Mouse (Mus musculus) T-cell, adult 2 months (primary cell): ENCODE results near the gene Gm7544.
A peak's percentile ranks its signal among the peaks of the same experiment; 100 is the strongest.
"Not testable (repeated sequence)": the region's sequence is repeated elsewhere in the genome, so short reads cannot be mapped to it uniquely, and the experiment has no call there.

Source experiments
- DNase-seq: peaks from one replicate; pipeline ENCODE4 v3.0.0; 2022; ENCODE audit warnings: low spot score

Gene Gm7544

DNA sequence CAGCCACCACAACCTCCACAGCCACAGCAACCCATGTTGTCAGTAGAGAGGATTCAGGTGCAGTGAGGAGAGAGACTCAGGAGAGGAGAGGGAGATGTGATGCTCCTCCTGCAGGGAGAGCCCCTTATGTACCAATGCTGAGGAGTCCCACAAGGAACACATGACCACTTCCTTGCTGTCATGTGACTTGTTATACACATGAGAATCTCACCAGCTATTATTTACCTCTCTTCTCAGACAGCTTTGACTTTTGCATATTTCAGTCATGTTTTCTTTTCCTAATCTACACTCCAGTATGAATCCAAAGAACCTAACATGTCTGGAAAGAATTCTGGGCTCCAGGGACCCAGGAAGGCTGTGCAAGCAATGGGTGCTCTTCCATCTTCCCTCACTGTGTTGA is at the start of gene Gm7544:
Gene Gm7544 (minus strand): TSS at position 101 of the 400 bp plus-strand sequence.
- DNase-seq: not testable (repeated sequence)

DNA sequence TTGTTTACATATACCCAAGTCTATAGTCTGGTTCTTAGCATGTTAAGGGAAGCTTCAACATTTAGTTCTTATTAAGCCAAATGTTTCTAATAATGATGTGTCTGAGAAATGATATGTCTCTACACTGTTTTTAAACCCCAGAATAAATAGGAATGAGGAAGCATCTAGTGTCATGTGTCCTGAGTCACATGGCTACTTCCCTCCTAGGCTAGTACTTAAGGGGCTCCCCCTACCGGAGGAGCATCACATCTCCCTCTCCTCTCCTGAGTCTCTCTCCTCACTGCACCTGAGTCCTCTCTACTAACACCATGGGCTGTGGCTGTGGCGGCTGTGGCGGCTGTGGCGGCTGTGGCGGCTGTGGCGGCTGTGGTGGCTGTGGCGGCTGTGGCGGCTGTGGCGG is 44.5 kb upstream of the Gm7544 start, which contains the start of gene Gm47959:
Gene Gm47959 (plus strand): TSS at position 243 of the 400 bp plus-strand sequence.
- DNase-seq: not testable (repeated sequence)

DNA sequence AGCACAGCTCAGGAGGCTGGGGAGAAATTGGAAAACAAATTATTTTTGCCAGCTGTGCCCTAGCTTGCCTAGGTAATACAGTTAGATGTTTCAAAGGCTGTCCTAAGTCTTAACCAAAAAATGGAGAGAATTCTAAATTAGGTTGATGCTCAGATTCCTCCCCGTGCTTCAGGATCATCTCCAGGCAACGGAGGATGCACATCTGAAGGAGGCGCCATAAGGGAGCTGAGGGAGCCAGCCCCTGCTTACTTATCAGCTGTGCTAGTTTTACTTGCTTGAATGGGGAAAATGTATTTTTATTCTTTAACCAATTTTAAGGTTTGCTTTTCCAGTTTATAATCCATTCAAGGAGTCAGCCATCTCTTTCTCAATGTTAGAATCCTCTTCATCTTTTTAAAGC is 38.1 kb upstream of the Gm7544 start:
- no peak for DNase-seq

DNA sequence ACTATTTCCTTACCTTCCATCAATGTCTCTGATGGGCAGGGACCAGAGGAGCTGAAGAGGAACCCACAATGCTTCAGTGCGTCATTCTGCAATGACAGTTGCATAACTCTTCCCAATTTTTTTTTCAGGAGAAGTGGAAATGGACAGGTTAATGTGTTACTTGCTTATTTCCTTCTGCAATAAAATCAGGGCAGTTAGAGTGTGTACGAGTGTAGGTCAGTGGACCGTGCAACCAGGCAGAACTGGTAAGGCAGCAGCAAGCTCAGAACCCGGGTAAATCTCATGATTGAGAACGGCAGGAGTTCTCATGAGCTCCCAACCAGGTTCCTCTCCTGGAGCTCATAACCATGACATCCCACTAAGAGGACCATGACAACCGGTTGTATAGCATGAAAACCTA is 36.3 kb upstream of the Gm7544 start:
- no peak for DNase-seq

DNA sequence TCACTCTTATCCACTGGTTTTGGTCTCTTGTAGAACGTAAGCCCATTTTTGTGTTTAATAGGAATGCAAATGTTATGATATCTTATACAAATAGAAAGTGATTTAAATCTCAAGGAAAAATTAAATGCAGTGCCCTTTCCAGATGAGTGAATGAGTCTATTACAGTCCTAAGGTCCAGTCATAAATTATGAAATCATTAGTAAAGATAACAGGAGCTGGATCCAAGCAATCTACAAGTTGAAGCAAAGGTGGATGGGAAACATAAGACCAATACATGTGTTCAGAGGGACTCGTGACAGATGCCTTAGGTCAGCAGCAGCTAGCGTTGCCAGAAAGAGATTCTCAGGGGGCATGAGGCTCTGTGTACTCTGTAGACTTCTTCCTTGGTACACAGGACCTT is 35.8 kb upstream of the Gm7544 start:
- no peak for DNase-seq

DNA sequence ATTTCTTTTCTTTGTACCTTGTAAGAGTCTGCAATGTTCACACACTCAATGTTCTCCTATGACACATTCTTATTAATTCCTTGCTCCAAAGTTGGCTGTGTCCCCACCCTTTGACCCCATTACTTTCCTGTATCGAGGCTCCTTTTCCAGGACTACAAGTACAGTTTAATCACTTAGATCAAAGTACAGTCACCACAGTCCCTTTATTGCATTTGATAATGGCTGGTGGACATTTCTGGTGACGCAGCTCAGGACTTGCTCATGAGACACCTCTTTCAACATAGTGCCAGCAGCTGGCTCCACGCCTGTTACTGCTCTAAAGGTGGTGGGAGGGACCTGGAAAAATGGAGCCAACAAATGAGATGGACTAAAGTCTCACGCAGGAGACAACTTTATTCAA is 35.2 kb upstream of the Gm7544 start:
- no peak for DNase-seq

DNA sequence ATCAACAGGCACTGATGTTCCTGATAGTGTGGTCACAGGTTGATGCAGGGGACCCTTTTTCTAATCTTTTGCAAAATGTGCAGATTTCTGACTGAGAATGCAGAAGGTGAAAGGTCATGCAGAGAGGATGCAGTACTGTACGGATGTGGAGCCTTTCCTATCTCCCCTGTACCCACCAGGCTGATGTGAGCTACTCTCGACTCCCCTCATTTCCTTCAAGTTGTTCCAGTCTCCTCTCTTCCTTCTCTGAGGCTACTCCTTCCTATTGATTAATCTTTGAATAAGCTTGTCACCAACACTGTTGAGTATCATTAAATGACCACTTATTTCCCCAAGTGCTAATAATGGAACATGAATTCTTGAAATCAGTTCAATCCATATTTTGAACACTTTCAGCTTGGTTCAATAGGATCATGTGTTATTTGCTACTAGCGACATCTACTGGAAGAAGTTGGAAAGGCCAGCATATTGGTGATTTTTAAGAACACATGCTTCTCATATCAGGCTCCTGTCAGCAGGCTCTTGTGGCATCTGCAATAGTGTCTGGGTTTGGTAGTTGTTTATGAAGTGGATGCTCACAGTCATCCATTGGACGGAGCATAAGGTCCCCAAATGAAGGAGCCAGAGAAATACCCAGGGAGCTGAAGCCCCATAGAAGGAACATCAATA is 31.9 kb upstream of the Gm7544 start:
- peak; percentile 59 for DNase-seq

DNA sequence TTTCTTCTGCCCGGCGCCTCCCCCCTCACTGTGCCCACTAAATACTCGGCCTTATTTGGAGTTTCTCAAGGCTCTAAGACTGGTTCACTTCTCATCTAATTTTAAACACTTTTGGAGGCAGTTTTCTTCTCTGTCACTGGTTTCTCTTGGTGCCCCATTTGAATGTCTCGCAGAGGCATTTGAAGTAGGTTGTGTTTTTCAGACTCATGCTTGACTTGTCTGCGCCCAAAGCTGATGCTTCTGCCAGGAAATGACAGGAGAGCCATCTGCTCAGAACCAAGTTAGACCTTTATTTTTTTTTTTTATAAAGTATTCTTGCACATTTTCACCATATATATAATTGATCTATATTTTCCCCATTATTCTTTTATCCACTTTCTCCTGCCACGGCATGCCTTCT is 30.9 kb upstream of the Gm7544 start:
- DNase-seq: no peak

DNA sequence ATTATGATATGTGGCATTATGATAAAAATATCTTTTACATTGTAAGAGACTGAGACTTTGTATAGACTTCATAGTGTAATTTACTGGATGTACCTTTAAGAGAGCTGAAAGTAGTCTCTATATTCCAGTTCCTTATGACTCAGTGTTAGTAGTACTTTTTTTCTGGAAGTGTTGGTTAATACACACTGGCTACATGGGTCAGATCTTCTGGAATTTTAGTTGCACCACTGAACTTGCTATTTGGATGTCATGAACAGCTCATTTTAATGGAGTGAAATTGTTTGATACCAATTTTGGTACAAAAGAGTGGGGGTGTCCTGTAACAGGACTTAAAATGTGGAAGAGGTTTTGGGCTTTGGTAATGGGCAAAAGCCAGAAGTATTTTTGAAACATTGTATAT is 22.0 kb upstream of the Gm7544 start:
- no peak for DNase-seq

DNA sequence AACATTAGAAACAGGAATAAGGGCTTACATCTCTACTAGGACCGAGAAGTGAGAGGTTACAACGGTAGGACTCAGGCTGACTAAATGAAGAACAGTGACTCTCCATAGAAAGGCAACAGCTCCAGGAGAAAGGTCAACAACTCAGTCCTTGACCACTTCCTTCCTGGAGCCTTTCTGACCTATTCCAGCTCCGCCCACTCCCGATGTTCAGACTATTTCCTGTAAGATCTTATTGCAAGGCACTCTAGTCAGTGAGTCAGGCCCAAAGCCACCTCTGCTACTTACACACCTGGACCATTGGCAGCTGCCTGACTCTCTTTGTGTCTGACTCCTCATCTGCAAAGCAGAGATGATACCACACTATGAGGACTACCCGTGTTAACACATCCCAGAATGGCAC is 19.9 kb upstream of the Gm7544 start:
- peak; percentile 39 for DNase-seq

DNA sequence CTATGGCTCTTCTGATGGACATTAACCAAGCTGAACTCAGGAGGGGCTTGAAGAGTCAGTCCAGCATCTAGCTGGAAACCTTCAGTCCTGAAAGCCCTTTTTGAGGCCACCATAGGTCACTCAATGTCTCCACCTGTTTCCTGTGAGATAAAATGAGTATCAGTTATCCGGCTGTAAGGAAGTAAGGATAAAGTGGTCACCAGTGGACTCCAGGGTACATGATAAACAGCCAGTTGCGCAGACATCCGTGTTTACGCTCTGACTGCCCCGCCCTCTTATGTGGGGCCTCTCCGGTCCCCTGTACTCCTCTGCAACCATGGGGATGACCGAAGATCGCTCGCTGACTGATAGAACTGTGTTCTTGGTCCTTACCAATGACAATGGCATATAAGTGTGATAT is 18.5 kb upstream of the Gm7544 start:
- no peak for DNase-seq

DNA sequence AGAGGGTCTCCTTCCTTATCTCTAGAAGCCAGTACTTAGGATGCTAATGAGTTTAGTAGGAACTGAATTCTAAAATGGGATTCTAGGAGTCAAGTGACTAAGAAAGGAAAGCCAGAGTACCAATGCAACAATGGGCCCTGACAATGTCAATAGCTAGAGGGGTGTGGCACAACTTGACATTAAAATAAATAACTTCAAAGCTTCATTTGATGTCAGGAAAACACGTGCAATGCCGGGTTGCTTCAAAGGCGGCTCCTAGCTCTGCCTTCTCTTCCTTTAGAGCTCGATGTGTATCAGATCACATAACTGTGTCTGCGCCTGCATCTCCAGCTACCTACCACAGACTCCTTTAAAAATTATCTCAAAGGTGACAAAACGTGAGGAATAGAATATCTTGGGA is 18.1 kb upstream of the Gm7544 start:
- DNase-seq: peak; percentile 72

DNA sequence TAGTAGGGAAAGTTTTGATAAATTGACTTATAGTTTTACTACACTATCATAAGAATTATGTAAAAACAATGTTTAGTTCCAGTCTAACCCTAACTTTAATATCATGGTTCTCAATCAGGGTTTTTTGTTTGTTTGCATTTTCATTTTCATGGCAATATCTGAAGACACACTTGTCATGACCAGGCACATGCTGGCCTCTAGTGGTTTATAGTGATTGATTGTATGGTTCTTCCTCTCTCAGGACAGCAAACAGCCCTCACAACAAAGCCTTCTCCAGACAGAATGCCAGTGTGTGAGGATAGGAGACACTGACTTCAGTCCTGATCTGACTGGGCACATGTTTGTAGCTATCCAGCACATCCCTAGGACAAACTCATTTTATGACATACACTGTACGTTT is 17.4 kb upstream of the Gm7544 start:
- DNase-seq: no peak

DNA sequence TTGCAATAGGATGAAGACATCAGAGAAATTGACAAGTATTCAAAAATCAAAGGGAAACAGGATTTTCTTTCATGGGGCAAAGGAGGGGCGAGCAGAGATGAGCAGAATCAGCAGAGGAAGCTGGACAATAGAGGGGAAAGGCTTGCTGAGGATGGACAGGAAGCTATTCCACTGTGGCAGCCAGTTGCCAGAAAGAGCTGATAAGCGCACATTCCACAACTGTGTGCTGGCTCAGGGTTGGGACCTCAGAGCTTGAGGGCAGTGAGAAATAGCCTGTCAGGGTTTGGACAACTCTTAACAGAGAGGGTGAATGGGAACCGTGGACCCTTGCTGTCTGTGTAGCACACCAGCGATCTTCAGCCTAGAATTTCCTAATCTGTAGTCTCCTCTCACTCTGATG is 16.2 kb upstream of the Gm7544 start:
- no peak for DNase-seq

DNA sequence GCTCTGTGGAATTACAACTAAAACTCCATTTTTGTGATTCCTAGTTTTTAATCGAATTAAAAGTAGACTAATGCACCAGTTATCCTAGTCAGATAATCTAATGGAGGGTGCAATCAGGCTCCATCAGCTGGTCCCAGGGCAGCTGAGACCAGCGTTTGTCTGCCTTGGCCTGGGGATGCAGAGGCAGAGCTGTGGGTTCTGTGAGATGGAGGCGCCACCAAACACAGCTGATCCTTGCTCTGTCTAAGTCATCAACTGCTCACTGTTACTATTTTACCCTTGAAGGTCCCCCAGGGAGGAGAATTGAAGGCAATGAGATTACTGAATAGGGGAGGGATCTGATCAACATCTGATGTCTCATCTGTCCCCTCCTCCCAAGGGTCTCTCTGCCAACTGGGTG is 10.6 kb upstream of the Gm7544 start:
- no peak for DNase-seq

DNA sequence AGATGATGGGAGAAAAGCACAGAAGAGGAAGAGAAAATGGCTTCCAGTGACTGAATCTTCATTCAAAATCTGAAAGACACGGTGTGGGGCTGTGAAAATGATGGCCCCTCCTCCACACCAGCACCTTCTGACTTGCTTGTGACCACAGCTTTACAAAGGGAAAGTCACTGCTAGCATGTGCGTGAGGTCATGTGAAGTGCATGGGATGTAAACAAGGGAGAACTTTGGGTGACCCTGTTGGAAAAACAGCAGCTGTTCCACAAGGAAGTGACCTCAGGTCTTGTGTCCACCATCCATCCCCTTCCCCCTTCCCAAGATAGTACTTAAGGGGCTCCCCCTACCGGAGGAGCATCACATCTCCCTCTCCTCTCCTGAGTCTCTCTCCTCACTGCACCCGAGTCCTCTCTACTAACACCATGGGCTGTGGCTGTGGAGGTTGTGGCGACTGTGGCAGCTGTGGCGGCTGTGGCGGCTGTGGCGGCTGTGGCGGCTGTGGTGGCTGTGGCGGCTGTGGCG is 4.1 kb upstream of the Gm7544 start, which contains the start of gene Gm47955:
Gene Gm47955 (plus strand): TSS at position 417 of the 516 bp plus-strand sequence.
- DNase-seq: no peak

DNA sequence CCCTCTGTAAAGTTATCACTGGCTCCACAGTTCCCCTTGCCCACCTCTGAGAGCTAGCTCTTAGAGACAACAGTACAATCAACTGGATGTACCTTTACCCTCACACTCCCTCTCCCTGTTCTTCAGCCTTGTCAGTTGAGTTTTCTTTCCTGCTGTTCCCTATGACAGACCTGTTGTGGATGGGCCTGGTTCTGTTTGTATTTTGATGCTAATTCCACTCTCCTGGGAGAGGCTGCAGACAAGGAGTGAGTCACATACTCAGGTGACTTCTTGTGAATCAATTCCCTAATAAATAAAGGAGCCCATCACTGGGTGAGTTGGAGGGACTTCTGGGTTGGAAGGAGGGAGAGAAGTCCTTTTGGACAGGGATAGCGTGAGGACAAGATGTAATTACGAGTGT is 7.2 kb downstream of the Gm7544 start:
- DNase-seq: no peak

DNA sequence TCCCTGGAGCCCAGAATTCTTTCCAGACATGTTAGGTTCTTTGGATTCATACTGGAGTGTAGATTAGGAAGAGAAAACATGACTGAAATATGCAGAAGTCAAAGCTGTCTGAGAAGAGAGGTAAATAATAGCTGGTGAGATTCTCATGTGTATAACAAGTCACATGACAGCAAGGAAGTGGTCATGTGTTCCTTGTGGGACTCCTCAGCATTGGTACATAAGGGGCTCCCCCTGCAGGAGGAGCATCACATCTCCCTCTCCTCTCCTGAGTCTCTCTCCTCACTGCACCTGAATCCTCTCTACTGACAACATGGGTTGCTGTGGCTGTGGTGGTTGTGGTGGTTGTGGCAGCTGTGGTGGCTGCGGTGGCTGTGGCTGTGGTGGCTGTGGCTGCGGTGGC is 9.8 kb downstream of the Gm7544 start:
- DNase-seq: peak; percentile 36

DNA sequence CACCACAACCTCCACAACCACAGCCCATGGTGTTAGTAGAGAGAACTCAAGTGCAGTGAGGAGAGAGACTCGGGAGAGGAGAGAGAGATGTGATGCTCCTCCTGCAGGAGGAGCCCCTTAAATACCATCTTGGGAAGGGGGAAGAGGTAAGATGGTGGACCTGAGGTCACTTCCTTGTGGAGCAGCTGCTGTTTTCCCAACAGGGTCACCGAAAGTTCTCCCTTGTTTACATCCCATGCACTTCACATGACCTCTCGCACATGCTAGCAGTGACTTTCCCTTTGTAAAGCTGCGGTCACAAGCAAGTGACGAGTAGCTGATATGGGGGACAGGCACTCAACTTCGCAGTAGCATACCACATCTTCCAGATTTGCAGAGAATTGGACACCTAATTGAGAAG is 12.5 kb downstream of the Gm7544 start, which contains the start of gene A030003K21Rik:
Gene A030003K21Rik (minus strand): TSS at position 94 of the 400 bp plus-strand sequence.
- DNase-seq: not testable (repeated sequence)

DNA sequence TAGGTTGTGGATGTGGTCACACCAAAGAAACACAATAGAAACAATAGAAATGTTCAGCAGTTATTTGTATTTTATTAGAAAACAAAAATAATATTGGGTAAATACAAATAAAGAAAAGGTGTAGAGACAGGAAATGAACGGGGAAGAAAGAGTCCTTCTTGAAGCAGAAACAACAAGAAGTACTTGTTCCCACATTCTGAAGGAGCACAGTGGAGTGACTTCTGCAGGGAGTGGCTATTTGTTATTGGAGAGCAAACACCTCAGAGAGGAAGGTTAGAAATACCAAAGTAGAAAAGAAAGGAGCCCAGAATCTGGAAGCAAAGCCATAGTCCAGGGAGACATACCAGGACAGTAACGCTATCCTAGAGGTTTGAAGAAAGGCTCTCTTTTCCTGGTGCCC is 13.3 kb downstream of the Gm7544 start:
- DNase-seq: not testable (repeated sequence)

DNA sequence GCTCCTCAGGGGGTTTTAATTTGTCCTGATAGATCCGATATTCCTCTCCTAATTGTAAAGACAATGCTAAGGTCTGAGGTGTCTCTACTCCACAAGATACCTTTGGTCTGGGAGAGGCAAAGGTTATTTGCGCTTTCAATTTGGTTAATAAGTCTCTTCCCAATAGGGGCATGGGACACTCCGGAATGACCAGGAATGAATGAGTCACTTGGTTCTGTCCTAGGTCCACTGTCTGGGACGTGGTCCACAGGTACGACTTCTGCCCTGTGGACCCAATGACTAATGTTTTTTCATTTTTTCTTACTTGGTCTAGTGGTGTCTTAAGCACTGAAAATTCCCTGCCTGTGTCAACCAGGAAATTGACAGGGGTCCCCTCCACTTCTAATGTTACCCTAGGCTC is 17.1 kb downstream of the Gm7544 start:
- no peak for DNase-seq

DNA sequence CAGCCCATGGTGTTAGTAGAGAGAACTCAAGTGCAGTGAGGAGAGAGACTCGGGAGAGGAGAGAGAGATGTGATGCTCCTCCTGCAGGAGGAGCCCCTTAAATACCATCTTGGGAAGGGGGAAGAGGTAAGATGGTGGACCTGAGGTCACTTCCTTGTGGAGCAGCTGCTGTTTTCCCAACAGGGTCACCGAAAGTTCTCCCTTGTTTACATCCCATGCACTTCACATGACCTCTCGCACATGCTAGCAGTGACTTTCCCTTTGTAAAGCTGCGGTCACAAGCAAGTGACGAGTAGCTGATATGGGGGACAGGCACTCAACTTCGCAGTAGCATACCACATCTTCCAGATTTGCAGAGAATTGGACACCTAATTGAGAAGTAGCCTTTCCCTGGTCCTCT is 24.5 kb downstream of the Gm7544 start, which contains the start of gene Gm6217:
Gene Gm6217 (minus strand): TSS at position 74 of the 400 bp plus-strand sequence.
- not testable (repeated sequence) for DNase-seq

DNA sequence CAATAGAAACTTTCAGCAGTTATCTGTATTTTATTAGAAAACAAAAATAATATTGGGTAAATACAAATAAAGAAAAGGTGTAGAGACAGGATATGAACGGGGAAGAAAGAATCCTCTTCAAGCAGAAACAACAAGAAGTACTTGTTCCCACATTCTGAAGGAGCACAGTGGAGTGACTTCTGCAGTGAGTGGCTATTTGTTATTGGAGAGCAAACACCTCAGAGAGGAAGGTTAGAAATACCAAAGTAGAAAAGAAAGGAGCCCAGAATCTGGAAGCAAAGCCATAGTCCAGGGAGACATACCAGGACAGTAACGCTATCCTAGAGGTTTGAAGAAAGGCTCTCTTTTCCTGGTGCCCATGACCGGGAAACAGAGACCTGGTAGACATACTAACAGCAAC is 25.3 kb downstream of the Gm7544 start:
- DNase-seq: not testable (repeated sequence)

DNA sequence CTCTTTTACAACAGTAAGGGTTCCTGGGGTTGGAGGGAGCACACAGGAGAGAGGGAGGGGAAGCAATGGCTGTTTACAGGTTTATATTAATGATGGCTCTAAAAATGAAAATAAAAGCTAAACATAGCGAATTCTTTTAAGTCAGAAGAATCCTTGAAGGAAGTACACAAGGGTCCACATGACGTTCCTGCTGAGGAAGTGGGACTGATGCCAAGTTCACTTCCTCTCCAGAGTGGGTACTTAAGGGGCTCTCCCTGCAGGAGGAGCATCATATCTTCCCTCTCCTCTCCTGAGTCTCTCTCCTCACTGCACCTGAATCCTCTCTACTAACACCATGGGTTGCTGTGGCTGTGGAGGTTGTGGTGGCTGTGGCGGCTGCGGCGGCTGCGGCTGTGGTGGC is 31.2 kb downstream of the Gm7544 start, which contains the start of gene A030014E15Rik:
Gene A030014E15Rik (plus strand): TSS at position 268 of the 400 bp plus-strand sequence.
- no peak for DNase-seq
